Mouse (Mus musculus): ENCODE data around the gene Gm20219. TPM values are rescaled to one million over a fixed set of nuclear protein-coding genes. Genes with fewer than 3 reads are reported as not detected.
"Not testable (repeated sequence)": the region's sequence is repeated elsewhere in the genome, so short reads cannot be mapped to it uniquely, and the experiment has no call there.

The Gm20219 gene
- total RNA-seq, 2 experiments from 2014 or later = 0.31 to 1.2 TPM

GRCm38 (mm10) chr17:56512310-56512709 lies 41.9 kb downstream of the Gm20219 start, which contains the start of gene Znrf4:
Gene Znrf4 (minus strand): TSS chr17:56512431.
- DNase-seq = no peak

GRCm38 (mm10) chr17:56511707-56512090 lies 42.5 kb downstream of the Gm20219 start:
- DNase-seq = no peak

GRCm38 (mm10) chr17:56510970-56511706 lies 43.0 kb downstream of the Gm20219 start:
- DNase-seq = no peak

DNA sequence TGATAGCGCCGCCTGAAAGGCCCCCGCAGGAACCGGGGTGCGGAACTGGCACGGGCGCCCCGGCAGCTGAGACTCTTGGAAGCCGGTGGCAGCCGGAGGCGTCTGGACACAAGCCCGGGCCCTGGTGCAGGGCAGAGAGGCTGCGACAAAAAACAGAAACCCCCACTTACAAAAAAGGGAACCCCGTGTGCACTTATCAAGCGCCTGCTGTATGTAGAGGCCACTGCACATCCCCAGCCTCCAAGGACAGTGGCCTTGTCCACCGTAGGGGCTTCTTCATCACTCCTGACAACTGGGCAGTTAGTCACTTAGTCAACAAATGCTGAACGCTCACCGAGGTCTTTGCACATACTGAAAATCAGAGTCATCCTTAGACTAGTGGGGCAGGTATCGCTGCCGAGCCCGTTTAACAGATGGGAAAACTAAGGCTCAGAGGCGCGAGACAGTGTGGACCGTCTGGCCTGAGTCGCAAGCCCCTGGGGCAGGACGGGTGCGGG lies 43.7 kb downstream of the Gm20219 start:
- peak; percentile 36 for DNase-seq

- DNase-seq = no peak
Measured at GRCm38 (mm10) chr17:56509707-56510472, 44.3 kb downstream of the Gm20219 start.

- DNase-seq = no peak
Measured at GRCm38 (mm10) chr17:56509021-56509640, 45.1 kb downstream of the Gm20219 start.

DNA sequence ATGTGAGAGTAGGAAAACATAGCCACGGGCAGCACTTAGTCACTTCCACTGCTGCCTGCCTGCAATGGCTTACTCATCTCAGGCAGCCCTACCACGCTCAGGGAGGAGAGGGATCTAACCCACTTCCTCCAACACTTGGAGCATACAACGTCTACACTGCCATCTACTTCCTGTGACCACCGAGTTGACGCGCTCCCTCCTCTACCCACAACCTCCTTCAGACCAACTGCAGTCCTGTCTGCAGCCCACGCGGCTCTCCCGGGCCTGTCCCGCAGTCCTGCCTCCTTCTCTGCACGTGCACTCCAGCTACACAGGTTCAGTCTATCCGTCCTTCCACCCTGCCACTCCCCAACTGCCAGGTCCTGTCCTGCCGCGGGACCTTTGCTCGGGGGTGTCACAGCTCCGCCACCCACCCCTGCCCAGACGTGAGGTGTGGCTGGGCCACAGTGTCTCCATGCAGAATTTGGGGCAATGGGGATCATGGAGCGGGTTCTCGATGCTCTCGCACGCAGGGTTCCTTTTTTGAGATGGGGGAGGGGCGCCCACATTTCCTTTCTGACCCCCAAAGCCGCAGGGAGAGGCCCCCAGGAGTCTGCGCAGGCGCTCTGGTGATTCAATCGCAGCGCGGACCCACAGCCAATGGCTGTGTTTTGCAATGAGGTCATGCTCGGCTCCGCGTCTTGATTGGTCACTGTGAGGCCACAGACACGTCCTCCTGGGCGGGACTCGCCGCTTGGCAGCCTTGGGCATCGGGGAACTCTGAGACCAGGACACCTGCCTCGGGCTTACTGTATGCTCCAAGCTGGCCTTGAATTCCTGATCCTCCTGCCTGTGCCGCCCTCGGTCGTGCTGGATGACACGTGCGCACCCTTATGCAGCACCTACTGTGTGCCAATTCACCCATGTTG lies 46.8 kb downstream of the Gm20219 start:
- DNase-seq = peak; percentile 90

- no peak for DNase-seq
Measured at GRCm38 (mm10) chr17:56506417-56507065, 47.6 kb downstream of the Gm20219 start.

GRCm38 (mm10) chr17:56505401-56505800 lies 48.8 kb downstream of the Gm20219 start:
- DNase-seq = no peak

- peak; percentile 69 for DNase-seq
Measured at GRCm38 (mm10) chr17:56502526-56502925, 51.7 kb downstream of the Gm20219 start.

GRCm38 (mm10) chr17:56501635-56502400 lies 52.4 kb downstream of the Gm20219 start:
- DNase-seq = not testable (repeated sequence)

Other genes with a start within 250 kb of the Gm20219 start
- 10 to 100 TPM; 24.9 to 28.6 TPM for gene Kdm4b, start 228.3 kb downstream of the Gm20219 start, total RNA-seq (2021)
- 10 to 100 TPM; 64.1 to 94.7 TPM for gene Ptprs, start 77.9 kb downstream of the Gm20219 start, total RNA-seq (2021)
- gene Znrf4, start 42.0 kb downstream of the Gm20219 start, total RNA-seq (2021) = not detected
- 10 to 100 TPM; 38.6 to 55.9 TPM for gene Safb2, start 30.2 kb upstream of the Gm20219 start, total RNA-seq (2021)
- 10 to 100 TPM; 57.1 to 69.2 TPM for gene Safb, start 30.4 kb upstream of the Gm20219 start, total RNA-seq (2021)
- 100 to 1,000 TPM; 212 to 233 TPM for gene 2410015M20Rik, start 55.4 kb upstream of the Gm20219 start, total RNA-seq (2021)
- 100 to 1,000 TPM; 881 to 906 TPM for gene Rpl36, start 59.0 kb upstream of the Gm20219 start, total RNA-seq (2021)
- 10 to 100 TPM; 49.3 to 51.6 TPM for gene Lonp1, start 72.5 kb upstream of the Gm20219 start, total RNA-seq (2021)
- gene Catsperd, start 73.8 kb upstream of the Gm20219 start, total RNA-seq (2021) = under 1 TPM in 1 of 2 experiments, not detected in 1; 0.09 TPM
- gene Ranbp3, start 118.9 kb upstream of the Gm20219 start, total RNA-seq (2021) = 10 to 100 TPM; 38.5 to 46.3 TPM
- 100 to 1,000 TPM; 377 to 422 TPM for gene Ndufa11, start 163.4 kb upstream of the Gm20219 start, total RNA-seq (2021)
- 1 to 10 TPM; 6.6 to 7.0 TPM for gene Vmac, start 163.6 kb upstream of the Gm20219 start, total RNA-seq (2021)
- gene Nrtn, start 203.1 kb upstream of the Gm20219 start, total RNA-seq (2021) = 1 to 10 TPM in 1 of 2 experiments, under 1 TPM in 1; 0.95 to 1.4 TPM
- 10 to 100 TPM; 17.3 to 21.1 TPM for gene Dus3l, start 210.4 kb upstream of the Gm20219 start, total RNA-seq (2021)
- under 1 TPM; 0.19 to 0.20 TPM for gene Prr22, start 215.9 kb upstream of the Gm20219 start, total RNA-seq (2021)